Mouse (Mus musculus) mesoderm, embryonic 11.5 days (tissue): Measurements from ENCODE around the gene Coq8b.

Experiments used
- DNase-seq: peaks from one replicate; pipeline ENCODE4 v3.0.0-alpha.2; 2012; ENCODE audit warnings: low read depth, low spot score

Coq8b gene

DNA sequence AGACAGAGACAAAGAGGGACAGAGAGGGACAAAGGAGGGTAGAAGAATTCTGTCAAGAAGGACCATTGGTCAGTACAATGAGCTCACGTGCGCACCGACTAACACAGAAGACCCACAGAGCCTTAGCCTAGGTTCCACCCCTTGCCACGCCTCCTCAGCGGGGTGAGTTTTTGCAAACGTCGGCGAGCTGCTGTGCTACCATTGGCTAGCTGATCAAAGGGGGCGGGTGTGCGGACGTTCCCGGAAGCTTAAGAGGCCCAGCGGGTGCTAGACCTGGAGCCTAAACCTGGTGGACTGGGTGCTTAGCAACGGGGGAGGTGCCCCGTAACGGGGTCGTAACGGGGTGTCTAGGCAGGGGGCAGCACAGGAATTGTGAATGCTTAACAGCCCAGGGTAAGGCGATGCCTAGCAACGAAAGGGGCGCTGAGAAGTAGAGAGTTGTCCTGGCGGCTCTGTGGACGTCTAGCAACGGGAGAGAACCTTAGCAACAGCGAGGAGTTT, at the start of gene Coq8b:
Gene Coq8b, plus strand, starts transcription at position 243 of the 501 bp plus-strand sequence.
- peak; percentile 96 for DNase-seq

DNA sequence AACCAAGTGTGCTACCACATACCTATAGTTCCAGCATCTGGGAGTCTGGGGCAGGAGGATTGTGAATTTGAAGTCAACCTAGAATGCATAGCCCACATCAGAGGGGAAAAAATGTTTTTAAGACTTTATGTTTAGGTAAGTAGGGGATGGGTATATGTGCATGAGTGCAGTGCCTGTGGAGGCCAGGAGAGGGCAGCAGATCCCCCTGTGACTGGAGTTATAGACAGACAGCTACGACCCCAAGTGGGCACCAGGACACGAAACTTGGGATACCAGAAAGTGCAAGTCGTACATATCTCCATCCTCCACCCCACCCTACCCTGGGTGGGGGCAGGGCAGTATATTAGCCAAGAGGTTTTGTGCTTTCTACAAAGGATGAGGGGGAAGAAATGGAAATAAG, 47.9 kb upstream of the Coq8b start:
- peak; percentile 47 for DNase-seq

DNA sequence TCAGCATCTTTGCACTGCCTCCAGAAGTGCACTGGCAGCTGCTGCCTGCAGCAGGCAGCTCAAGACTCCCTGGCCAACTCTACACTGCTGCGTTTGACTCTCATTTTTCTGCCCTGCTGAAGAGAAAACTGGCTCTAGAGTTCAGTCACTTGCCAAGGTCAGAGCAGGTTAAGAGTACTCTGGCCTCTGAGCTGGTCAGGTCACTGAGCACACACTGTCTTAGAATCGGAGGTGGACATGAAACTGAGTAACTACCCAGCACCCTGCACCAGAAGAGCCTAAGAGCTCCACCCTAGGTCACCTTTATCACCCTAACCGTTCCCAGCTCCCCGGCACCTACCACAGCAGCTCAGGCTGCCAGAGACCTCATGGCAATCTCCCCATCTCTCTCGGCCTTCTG, 46.8 kb upstream of the Coq8b start:
- DNase-seq: no peak

DNA sequence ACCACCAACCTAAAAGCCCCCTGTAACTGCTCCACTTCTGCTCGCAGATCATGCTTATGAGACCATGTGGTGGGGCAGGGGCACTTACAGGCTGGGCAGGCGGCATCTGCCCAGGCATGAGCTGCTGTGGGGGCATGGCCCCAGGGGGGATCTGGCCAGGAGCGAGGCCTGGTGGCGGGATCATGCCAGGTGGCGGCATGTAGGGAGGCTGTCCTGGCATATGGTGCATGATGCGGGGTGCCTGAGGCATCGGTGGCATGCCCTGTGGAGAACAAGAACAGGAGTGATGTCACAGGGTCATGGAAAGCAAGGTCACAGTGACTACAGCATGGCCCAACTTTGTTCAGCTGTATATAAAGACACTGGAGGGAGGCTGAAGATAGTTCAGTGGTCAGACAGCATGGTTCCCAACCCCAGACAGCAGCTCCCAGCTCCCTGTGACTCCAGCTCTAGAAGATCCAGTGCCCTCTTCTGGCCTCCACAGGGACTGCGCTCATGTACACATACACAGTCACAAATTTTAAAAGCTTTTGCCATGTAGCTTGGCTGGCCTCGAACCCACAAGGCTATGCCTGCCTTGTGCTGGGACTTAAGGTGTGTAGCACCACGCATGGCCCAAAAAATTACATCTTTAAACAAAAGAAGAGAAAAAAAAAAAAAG, 43.4 kb upstream of the Coq8b start:
- no peak for DNase-seq

DNA sequence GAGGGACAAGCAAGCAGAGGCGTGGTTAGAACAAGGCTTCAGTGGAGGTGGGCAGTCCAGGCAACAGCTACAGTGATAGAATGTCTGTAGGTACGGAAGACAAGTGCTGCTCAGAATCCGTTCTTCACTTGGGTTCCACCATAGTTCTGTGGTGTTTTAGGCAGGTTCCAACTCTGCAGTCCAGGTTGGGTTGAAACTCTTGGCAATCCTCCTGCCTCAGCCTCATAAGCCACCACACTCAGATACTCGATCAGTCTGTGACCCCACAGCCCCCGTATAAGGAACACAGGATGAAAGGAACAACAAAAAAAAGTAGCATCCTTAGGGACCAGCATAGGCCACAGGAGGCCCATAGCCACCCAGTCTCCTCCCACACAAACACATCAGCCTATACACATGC, 40.4 kb upstream of the Coq8b start:
- DNase-seq: no peak

DNA sequence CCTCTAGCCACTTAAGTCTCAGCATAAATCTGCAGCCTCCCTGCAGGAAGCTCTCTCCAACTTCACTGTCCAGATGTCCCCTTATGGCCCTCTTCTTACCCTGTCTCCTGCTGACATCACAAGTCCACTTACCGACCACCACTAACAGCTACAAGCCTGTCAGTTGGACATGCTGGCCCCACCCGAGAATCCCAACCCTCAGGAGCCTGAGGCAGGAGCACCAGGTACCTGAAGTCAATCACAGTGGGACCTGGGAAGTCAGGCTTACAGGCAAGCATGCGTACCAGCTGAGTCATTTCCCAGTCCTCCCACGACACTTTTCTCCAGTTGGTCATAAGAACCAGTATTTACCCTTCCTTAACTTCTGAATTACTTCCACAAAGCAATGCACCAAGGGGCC, 39.1 kb upstream of the Coq8b start:
- no peak for DNase-seq

DNA sequence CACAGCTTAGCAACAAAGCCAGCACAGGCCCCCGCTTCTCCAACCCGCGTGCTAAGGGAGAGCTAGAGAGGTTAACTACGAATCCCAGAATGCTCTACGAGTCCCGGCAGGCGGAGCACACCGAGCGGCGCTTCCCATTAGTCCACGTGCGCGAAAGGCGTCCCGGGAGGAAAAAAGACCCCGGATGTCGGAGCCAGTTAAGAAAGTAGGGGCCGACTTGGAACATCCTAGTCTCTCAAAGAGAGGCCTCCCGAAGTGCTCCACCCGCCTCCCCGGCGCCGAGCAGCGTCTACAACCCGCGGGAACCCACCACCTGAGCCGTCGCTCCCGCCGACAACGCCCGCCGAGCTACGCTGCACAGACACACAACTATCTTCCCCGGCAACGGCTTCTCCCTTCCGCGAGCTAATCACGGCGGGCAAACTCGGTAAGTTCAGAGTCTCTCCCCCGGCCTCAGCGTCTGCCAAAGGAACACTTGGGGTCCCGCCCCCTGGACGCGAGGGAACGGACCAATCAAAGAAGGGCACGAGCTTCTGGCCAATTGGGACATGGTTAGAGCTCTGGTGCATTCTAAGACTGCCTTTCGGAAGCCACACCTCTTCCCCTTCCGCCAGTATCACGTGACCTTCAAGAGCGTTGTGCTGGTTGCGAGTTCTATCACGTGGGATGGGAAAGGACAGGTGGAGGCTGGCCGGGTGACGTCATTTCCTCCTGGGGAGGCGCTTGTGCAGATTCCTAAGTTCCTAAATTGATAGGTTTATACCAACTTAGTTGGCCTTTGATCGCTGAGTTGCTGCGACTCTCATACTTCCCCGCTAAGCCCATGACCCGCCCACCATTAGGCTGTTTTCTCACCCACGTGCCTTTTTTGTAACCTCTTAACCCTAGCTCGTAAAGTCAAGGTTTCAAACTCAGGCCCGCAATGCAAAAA, 36.9 kb upstream of the Coq8b start, which contains the start of the genes BC024978 and Snrpa:
Gene BC024978, plus strand, starts transcription at position 101 of the 931 bp plus-strand sequence.
Gene Snrpa, minus strand, starts transcription at position 591 of the 931 bp plus-strand sequence.
- peak; percentile 98 for DNase-seq

DNA sequence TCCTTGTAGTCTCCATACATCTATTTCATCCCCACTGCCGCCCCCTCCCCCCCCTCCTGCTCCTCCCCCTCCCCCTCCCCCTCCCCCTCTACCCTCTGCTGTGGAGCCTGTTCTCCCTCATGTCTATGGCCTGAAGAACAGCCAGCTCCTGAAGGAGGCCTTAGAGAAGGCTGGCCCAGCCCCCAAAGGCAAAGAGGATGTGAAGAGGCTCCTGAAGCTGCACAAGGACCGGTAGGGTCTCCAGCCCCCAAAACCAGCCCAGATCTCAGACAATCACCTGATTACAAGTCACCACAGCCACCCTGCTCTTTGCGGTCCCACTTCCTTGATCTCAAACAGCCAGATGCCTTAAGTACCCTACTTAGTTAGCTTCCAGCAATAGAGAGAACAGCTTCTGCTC, 35.7 kb upstream of the Coq8b start:
- no peak for DNase-seq

DNA sequence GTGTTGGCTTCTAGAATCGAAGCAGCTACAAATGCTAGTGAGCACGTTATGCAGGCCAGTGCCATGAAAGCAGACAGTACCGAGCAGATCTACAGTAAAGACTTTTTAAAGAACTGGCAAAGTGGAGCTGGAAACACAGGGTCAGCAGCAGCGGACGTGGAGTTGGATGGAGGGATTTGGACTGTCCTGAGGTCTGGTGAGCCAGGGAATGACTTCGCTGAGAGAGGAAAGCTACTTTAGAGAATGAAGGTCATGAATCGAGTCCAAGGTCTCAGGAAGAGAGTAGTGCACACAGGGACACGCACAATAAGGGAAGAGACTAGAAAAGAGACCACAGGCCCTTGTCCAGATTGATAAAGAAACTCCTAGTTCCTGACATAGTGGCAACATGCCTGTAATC, 35.2 kb upstream of the Coq8b start:
- DNase-seq: no peak

DNA sequence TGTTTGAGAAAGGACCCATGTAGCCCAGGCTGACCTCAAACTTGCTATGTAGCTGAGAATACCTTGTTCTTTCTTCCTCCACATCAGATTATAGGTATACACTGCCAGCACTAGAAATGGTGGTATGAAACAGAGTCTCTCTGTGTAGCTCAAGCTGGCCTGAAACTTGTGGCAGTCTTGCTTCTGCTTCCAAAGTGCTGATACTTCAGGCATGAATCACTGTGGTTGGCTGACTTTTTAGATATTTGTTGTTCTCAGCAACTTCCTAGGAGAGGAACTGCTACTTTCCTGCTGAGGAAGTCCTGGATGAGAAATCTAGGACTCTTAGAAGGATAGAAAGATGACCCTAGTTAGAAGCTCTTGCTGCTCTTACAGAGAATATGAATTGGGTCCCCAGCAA, 34.5 kb upstream of the Coq8b start:
- DNase-seq: no peak

DNA sequence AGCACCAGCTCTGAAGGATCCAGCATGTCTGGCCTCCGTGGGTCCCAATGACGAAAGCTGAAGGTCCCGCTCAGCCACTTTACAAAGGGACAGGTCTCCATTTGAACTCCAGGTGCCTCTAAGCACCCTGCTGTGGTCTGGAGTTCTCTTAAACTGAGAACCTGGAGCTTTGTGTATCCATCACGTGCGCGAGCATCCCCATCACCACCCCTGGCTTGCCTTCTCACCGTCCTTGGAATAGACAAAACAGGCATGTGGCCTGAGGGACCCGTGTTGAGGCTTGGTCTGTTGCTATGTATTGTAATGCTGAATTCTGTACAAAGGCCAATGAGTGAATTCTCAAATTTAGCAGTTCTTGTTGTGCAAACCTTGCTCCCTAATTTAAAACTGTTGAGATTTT, 34.0 kb upstream of the Coq8b start:
- DNase-seq: no peak

DNA sequence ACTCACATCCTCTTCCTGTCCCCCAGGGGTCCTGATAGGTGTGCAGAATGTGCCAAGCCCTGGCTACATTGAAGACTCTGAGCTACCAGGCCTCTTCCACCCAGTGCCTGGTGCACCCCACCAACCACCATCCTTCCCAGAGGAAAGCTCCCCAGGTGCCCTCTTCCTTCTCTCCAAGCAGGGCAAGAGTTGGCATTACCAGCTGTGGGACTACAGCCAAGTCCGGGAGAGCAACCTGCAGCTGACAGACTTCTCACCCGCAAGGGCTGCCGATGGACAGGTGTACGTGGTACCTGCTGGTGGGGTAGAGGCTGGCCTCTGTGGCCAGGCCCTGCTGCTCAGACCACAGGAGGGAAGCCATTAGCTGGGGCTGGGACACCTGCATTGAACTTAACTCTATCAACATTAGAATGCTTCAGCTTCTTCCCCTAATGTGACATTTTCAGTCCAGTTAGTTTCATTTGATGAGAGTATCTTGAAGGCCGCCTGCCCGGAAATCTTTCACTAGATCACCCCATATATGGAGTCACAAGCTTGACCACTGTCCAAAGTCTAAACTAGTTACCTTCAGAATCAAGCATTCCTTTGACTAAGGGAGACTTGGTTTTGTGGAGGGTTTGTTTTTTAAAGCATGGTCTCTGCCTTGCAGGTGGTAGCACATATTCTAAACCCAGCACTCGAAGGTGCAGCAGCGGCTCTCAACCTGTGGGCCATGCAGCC, 28.9 kb upstream of the Coq8b start:
- DNase-seq: no peak

DNA sequence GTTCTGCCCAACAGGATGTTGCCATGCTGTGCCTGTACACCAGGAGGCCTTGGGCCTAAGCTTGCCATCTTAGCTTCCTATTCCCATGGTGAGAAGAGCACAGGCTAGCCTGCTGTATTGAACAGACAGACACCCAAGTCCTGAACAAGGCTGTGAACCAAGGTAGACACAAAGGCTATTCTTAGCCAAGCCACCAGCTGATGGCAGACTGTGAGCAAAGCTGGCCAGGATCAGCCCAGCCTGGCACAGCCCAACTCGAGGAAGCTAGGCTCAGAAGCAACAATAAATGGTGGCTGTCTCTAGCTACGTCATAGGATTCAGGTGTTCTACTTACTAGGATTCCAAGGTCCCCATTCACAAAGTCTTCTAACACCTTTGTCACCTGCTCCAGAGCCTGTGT, 20.2 kb upstream of the Coq8b start:
- no peak for DNase-seq

DNA sequence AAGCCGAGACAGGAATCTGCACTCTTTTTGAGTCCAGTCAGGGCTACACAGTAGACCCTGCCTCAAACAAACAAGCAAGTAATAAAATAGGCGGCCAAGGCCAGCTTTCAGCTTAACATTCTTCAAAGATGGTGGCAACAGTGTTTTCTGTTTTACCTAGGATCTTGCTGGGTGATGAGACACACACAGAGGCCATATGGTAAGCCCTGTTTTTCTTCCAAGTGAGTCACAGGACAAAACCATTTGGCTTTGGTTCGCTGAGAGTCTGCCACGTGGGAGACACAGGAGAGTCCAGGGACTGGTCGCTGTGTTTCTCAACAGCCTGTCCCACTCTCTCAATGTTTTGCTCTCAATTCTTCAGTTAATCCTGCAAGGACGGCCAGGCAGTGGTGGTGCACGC, 14.2 kb upstream of the Coq8b start:
- no peak for DNase-seq

DNA sequence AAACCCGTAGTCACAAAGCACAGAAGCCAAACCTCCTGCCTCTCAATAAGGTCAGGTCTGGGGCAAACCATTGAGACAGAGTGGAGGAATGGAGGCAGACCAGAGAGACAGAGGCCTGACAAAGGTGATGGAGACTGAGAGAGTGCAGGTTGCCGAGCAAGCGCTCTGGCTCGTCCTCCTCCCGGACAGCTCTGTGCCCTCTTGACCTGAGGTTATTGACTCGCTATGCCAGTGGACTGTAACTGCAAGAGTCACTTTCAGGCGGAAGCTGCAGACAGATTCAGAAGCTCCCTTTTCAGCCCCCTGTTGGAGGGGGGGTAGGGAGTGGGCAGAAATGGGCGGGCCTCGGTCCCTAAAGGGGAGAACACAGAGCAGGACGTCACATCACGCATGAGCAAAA, 12.9 kb upstream of the Coq8b start:
- DNase-seq: no peak

DNA sequence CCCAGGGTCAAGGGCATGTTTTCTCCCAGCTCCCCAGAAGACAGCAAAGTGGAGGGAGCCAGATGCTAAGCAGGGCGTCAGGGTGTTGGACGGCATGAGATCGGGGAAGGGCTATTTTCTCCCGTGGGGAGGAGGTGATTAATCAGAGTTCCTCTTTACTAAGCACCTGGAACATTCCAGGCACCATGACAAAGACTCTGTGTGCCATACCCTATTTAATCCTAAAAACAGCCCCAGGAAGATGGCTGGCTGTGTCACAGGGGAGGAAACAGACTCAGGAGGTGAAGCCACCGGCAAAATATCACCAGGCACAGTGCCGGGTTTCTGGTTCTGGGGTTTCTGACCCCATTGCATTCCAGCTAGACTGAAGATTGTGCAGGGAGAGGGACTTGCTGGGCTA, 10.9 kb upstream of the Coq8b start:
- no peak for DNase-seq

DNA sequence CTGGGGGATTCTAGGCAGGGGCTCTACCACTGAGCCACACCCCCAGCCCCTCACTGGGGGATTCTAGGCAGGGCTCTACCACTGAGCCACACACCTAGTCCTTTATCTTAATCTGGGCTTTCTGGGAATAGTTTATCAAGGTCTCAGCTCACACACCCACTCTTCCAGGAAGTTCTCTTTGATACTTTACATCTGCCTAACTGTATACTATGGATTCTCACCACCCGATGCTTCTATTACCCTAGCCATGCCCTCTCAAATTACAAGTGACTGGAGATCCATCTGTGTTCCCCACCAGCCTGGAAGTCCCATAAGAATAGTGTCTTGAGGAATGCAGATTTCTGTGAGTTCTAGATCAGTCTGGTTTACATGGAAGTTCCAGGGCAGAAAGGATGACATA, 10.3 kb upstream of the Coq8b start:
- no peak for DNase-seq

DNA sequence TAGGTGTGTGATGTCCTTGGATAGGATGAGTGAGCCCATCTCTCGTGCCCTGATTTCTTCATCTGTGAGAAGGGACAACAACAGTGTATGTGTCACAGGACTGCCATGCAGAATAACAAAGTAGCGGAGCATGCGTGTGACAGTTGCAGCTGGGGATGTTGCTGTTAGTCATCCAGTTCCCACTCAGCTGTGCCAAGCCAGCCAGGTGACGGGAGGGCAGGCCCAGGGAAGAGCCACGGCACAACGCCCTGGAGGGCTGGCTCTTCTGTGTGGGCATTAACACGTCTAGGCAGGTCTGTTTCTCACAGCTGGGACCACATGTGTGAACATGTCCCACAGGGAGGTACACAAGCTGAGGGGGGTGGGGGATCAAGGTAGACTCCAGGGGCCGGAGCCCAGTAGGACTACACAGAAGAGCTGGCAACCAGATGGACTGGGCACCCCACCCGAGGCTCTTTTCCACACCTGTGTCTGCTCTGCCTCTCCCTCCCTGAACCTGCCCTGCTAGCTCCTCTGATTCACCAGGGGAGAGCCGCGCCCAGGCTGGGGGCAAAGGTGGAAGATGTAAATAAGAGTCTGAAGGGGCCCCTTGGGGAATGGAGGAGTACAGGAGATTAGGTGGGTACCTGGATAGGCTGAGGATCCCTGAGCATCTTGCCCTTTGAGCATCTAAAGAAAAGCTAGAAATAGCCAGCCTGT, 7.8 kb upstream of the Coq8b start:
- DNase-seq: no peak

DNA sequence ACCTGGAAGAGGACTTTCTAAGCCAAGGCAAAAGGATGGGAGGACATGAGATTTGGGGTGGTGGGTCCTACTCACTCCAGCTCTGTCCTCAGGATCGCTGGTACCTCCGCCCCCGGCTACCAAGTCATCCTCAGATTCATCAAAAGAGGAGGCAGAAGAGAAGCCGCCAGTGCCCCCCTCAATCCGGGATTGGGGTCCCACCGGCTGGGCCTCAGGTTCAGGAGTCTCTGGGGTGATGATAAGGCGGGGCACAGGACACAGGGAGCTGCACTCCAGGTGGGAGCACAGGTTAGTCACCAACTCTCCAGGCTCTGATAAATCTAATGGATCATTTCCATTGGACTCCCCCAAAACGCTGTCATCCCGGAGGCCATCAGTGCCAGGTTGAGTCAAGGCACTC, 5.5 kb upstream of the Coq8b start:
- no peak for DNase-seq

DNA sequence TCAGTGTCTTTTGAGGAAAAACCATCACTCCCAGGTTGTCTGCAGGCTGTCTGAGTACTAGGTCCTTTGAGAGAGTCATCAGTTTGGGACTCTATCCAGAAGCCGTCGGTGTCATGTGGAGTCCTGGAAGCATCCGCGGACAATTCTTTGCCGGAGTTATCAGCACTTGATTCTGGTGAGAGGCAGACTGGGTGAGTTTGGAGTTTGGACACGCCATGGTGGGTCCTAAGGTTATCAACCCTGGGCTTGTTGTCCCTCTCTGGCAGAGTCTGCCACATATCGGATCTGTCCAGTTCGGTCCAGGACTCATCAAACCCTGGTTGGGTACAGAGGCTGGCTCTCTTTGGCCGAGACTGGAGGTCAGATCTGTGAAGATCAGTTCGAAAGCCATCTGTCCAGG, 5.1 kb upstream of the Coq8b start:
- no peak for DNase-seq

DNA sequence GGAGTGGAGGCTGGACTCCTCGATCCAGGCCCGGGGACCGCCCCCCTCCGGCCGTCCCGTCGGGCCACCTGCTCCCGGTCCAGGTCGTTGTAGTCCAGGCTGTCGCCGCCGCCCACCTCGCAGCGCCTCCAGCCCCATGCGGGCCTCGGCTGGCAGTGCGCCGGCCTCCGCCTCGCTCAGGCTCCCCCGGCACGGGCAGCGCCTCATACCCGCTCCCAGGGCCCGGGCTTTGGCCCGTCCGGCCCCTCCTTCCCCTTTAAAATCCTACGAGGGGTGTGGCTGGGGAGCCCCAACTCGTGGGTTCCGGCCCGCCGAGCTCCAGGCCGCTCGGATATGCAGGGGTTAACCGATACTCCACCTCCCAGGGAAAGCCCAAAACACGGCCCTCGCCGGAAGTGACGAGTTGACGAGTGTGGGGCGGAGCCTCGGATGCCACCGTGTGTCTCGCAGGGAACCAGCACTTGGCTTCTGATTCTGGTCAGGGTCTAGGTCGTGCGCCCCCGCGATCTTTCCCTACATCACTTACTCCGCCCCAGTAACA, 4.5 kb upstream of the Coq8b start, which contains the start of gene Itpkc:
Gene Itpkc, minus strand, starts transcription at position 381 of the 541 bp plus-strand sequence.
- peak; percentile 96 for DNase-seq
